Mouse (Mus musculus) spleen, adult 2 months (tissue): ENCODE measurements around the gene Rnf8.

Experiments
- CTCF ChIP-seq: fragments of 200-500 bp; IDR thresholded peaks from 2 replicates; pipeline ENCODE4 v1.5.1; 2011; ENCODE audit warnings: mild to moderate bottlenecking, inconsistent platforms; ENCODE audit not compliant: insufficient read depth, insufficient read length, insufficient replicate concordance; ENCODE audit errors: extremely low read depth
- POLR2A ChIP-seq: fragments of 200-500 bp; IDR thresholded peaks from 2 replicates; pipeline ENCODE4 v1.6.1; 2011; ENCODE audit warnings: low read depth, low read length, inconsistent platforms

DNA sequence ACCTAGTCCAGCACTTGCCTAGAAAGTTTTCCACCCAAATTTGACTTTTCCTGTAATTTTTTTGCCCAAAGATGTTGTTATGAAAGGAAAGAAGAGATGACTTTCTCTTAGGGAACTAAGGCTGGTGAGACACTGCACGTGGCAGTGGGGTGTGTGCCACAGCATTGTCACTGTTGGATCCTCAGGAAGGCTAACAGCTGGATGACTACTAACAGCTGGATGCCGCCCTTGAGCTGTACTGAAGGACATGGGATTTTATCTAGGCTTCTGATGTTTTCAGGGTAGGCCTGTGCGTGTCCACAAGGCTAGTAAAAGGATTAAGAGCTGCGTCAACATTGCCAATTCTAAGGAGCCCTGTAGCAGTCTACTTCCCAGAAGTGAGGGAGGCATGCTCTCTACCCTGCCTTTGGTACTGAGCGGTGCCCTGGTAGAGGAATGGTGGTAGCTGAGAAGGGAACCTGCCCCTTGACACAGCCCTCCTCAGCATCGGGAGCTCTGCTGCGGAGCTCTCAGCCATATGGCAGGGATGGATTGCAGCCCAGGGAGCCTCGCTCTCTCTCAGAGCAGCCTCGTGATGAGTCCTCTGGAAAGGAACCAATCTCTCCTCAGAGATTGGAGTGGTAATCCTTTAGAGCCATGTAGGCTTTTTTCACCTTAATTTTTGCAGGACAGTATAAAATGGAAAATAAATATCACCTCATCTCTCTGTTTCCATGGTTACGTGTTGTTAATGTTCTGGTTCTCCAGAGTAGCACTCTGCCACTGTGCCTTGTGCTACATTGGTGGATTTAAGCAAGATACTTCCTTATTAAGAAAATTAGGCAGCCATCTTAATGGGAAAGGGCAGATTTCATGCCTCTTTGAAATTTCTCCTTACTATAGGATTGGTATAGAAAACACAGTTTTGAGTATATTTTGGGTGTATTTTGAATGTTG, 53.7 kb downstream of the Rnf8 start:
- TF ChIP-seq CTCF, result no peak
- no peak for TF ChIP-seq POLR2A
